Mouse (Mus musculus): ENCODE results near the gene Hells. TPM values are rescaled to one million over a fixed set of nuclear protein-coding genes. Genes with fewer than 3 reads are reported as not detected.

The Hells gene
- 1.9 and 2.9 TPM in 2 replicates for polyA plus RNA-seq (2012; rRNA removed)

DNA sequence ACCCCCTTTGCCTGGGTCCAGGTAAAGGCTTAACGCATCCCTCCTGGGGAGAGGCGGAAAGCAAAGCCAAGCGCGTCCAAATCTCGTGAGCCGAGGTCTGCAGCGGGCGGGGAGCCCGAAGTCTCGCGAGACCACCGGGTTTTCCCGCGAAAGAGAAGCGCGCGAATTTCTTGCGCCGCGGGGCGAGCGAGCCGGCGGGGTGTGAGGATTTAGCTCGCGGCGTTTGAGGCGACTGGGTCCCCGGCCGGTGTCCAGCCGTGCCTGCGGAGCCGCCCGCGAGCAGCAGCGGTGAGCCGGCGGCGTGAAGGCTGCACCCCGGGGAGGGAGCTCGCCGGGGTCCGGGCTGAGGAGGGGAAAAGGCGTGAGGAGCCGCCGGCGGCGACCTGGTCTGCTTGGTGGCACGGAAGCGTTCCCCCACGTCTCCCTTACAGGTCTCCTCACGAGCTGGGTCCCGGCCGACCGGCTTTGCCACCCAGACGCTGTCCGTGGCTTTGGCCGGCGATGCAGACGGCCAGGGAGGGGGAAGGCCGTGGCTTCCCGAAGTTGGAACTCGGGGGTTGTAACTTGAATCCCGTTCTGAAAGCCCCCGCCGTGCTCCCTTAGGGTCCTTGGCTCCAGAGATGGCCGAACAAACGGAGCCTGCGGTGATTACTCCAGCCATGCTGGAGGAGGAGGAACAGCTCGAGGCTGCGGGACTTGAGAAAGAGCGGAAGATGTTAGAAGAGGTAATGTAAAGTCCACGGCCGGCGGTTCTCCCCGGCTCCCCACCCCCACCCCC is at the start of gene Hells:
Gene Hells (plus strand): TSS at position 128 of the 778 bp plus-strand sequence.
- H3K4me3 ChIP-seq (replicated peaks; ENCODE audit: insufficient read depth, low read depth, low read length): peak within 1 kb of the TSS; percentile 90
- H3K27ac ChIP-seq (ENCODE audit: insufficient read depth, low read length): no peak within 1 kb of the TSS; the same call in 1 of the 2 replicates
- WGBS: under 1% methylated on average over 76 of the region's 76 CpGs
- no peaks in the 10 kb centered on the region for H3K4me1 ChIP-seq (ENCODE audit: control insufficient read depth, insufficient read depth, low read length)
- TF ChIP-seq POLR2A (IDR thresholded peaks at IDR 0.05; ENCODE audit: borderline replicate concordance, insufficient read depth, low read length): peak; percentile 52; the same call in 1 of the 2 replicates
- no peak for TF ChIP-seq CTCF (IDR thresholded peaks at IDR 0.05; ENCODE audit: borderline replicate concordance, insufficient read depth, low read depth, low read length)
- DNase-seq: peak; percentile 80 to 82
- no peaks in the 10 kb centered on the region for H3K27me3 ChIP-seq (ENCODE audit: control insufficient read depth, insufficient read depth, low read length)

DNA sequence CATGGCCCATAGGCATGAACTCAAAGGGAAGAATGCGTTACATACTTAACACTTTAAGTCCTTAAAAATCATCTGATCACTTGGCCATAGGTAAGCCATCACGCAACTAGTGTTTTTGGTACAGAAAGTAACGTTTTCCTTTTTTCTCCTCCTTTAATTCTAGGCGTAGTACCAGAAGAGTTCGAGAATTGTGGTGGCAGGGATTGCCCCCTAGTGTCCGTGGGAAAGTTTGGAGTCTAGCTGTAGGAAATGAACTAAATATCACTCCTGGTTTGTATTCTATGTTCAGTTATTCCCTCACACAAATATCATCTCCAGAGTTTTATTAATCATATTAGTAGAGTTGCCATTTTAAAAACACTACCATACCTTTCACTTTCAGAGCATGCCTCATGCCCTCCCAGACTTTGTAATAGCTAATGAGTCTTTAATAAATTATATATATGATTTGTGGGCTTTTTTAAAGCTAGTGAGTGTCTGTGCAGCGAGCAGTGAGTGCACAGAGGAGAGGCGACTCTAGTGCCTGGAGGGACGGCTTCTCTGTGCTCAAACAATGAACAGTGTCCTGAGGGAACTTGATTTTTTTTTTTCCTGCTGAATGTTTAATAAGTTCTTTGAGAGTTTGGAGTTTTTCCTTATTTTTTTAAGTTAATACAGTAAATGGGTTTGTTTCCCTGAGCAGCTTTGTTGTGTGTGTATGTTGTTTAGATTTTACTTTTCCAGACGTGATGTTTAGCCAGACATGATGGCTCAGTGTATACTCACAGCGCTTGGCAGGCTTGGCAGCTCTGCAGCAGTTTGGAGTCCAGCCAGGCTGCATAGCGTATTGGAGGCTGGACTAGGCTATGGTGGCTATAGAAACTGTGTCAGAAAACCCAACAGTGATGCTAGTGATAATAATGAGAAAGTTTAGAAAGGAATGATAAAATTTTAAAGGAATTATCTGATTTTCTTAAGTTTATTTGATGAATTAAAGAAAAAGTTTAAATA is 29.3 kb upstream of the Hells start:
- DNase-seq: peak; percentile 20 to 37
- 40% methylated on average over 12 of the region's 12 CpGs for WGBS
- H3K27ac ChIP-seq (ENCODE audit: insufficient read depth, low read length): no peak overlapping the region
- no peak for TF ChIP-seq POLR2A (IDR thresholded peaks at IDR 0.05; ENCODE audit: borderline replicate concordance, insufficient read depth, low read length)
- no peak for TF ChIP-seq CTCF (IDR thresholded peaks at IDR 0.05; ENCODE audit: borderline replicate concordance, insufficient read depth, low read depth, low read length)
- no peaks in the 10 kb centered on the region for H3K4me1 ChIP-seq (ENCODE audit: control insufficient read depth, insufficient read depth, low read length)
- no peaks in the 10 kb centered on the region for H3K27me3 ChIP-seq (ENCODE audit: control insufficient read depth, insufficient read depth, low read length)
- no peak overlapping the region for H3K4me3 ChIP-seq (replicated peaks; ENCODE audit: insufficient read depth, low read depth, low read length)

DNA sequence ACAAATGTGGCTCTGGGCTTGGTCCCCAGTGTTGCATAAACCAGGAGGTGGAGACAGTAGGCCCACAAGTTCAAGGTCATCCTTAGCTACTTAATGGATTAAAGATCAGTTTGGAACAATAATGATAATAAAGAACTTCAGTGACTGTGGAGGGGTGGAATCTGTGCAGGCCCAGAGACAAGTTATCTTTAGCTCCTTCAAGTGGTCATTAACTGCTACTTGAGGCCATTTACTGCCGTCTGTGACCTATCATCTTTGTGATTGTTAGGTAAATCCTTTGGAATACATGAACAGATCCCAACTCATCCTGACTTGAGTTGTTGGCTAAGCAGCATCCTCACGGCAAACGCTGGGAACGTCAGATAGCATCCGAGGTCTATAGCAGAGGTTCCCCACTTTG is 28.2 kb upstream of the Hells start:
- 96% methylated on average over 5 of the region's 5 CpGs for WGBS
- no peaks in the 10 kb centered on the region for H3K27me3 ChIP-seq (ENCODE audit: control insufficient read depth, insufficient read depth, low read length)
- H3K27ac ChIP-seq (ENCODE audit: insufficient read depth, low read length): no peak overlapping the region
- DNase-seq: no peak
- no peak overlapping the region for H3K4me3 ChIP-seq (replicated peaks; ENCODE audit: insufficient read depth, low read depth, low read length)
- no peaks in the 10 kb centered on the region for H3K4me1 ChIP-seq (ENCODE audit: control insufficient read depth, insufficient read depth, low read length)
- no peak for TF ChIP-seq POLR2A (IDR thresholded peaks at IDR 0.05; ENCODE audit: borderline replicate concordance, insufficient read depth, low read length)
- no peak for TF ChIP-seq CTCF (IDR thresholded peaks at IDR 0.05; ENCODE audit: borderline replicate concordance, insufficient read depth, low read depth, low read length)

DNA sequence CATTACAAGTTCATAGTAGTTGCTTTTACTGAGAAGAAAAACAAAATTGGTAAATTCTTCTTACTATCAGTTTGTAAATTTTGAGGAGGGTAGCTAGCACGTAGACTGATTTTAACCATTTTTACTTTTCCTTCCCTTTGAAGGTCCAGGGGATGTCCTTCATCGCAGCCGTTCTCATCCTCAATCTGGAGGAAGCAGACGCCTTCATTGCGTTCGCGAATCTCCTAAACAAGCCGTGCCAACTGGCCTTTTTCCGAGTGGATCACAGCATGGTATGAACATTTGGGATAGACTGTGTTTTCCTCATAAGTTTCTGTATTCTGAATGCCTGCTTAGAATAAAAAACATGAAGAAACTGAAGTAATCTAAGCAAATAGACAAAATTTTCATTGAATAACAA is 16.9 kb upstream of the Hells start:
- TF ChIP-seq CTCF (IDR thresholded peaks at IDR 0.05; ENCODE audit: borderline replicate concordance, insufficient read depth, low read depth, low read length) (no peak), POLR2A (IDR thresholded peaks at IDR 0.05; ENCODE audit: borderline replicate concordance, insufficient read depth, low read length) (no peak)
- H3K27ac ChIP-seq (ENCODE audit: insufficient read depth, low read length): no peak overlapping the region
- WGBS: 26% methylated on average over 9 of the region's 9 CpGs
- H3K4me1 ChIP-seq (ENCODE audit: control insufficient read depth, insufficient read depth, low read length): no peaks in the 10 kb centered on the region
- H3K4me3 ChIP-seq (replicated peaks; ENCODE audit: insufficient read depth, low read depth, low read length): no peak overlapping the region
- peak; percentile 35 to 40 for DNase-seq
- no peaks in the 10 kb centered on the region; the same call in 1 of the 2 replicates for H3K27me3 ChIP-seq (ENCODE audit: control insufficient read depth, insufficient read depth, low read length)

DNA sequence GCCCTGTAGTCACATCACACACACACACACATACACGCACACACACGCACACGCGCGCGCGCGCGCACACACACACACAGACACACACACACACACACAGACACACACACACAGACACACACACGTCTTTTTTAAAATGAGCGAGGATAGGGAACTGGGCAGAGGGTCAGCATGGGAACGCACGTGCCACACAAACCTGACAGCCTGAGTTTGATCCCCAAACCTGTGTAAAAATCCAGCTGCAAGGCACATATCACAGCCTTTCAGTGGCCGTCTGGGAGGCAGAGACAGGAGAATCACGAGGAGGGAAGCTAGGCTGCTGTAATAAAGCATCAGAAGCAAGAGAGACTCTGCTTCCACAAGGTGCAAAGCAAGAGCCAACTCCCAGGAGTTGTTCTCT is 15.8 kb upstream of the Hells start:
- 94% methylated on average over 15 of the region's 15 CpGs for WGBS
- H3K4me1 ChIP-seq (ENCODE audit: control insufficient read depth, insufficient read depth, low read length): no peaks in the 10 kb centered on the region
- no peak for DNase-seq
- no peak for TF ChIP-seq CTCF (IDR thresholded peaks at IDR 0.05; ENCODE audit: borderline replicate concordance, insufficient read depth, low read depth, low read length)
- TF ChIP-seq POLR2A (IDR thresholded peaks at IDR 0.05; ENCODE audit: borderline replicate concordance, insufficient read depth, low read length): no peak
- H3K27me3 ChIP-seq (ENCODE audit: control insufficient read depth, insufficient read depth, low read length): no peaks in the 10 kb centered on the region; the same call in 1 of the 2 replicates
- H3K27ac ChIP-seq (ENCODE audit: insufficient read depth, low read length): no peak overlapping the region
- H3K4me3 ChIP-seq (replicated peaks; ENCODE audit: insufficient read depth, low read depth, low read length): no peak overlapping the region

DNA sequence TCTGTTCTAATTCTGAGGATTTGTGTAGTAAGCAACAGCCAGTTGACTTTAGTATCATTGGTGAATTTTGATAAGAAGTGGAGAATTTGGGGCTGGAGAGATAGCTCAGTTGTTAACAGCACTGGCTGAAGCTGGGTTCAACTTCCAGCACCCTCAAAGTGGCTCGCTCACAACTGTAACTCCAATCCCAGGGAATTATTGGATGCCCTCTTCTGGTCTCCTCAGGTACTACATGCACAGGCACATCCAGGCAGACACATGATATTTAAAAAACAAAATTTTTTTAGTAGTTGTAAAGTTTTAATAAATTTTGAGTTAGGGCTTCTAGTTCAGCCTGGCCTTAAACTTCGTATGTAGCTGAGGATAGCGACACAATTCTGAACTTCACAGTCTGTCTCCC is 15.0 kb upstream of the Hells start:
- DNase-seq: peak; percentile 23 to 29
- no peaks in the 10 kb centered on the region; the same call in 1 of the 2 replicates for H3K27me3 ChIP-seq (ENCODE audit: control insufficient read depth, insufficient read depth, low read length)
- TF ChIP-seq CTCF (IDR thresholded peaks at IDR 0.05; ENCODE audit: borderline replicate concordance, insufficient read depth, low read depth, low read length) (0 out of 2 replicates have a peak, but pooled peaks have one; percentile 40), POLR2A (IDR thresholded peaks at IDR 0.05; ENCODE audit: borderline replicate concordance, insufficient read depth, low read length) (no peak)
- 48% methylated on average over 3 of the region's 3 CpGs for WGBS
- no peak overlapping the region for H3K27ac ChIP-seq (ENCODE audit: insufficient read depth, low read length)
- H3K4me1 ChIP-seq (ENCODE audit: control insufficient read depth, insufficient read depth, low read length): no peaks in the 10 kb centered on the region
- H3K4me3 ChIP-seq (replicated peaks; ENCODE audit: insufficient read depth, low read depth, low read length): no peak overlapping the region

DNA sequence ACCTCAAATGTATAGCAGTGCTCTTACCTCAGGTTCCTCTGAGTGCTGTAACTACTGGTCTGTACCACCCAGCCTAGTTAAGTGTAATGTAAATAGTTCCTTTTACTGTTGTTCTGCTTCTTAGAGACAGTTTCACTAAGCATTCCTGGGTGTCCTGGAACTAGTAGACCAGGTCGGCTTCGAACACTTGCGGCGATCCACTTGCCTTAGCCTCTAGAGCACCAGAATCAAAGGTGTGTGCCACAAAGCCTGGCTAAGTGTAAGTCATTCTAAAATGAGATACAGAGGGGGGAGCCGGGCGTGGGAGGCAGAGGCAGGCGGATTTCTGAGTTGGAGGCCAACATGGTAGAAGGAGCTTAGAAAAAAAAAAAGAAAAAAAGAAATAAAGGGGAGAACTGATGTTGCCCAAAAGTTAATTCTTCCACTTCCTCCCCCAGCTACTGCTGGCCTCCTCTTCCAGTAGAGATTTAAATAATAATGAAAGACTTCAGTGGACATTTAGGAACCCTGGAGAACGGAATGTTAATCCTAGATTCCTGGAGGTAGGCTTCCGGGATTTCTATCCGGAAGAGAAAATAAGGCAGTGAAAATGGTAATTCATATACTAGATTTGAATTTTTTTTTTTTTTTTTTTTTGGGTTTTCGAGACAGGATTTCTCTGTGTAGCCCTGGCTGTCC is 2.1 kb upstream of the Hells start:
- Histone ChIP-seq H3K27me3 (ENCODE audit: control insufficient read depth, insufficient read depth, low read length) (no peaks in the 10 kb centered on the region), H3K27ac (ENCODE audit: insufficient read depth, low read length) (no peak overlapping the region), H3K4me1 (ENCODE audit: control insufficient read depth, insufficient read depth, low read length) (no peaks in the 10 kb centered on the region), H3K4me3 (replicated peaks; ENCODE audit: insufficient read depth, low read depth, low read length) (no peak overlapping the region)
- DNase-seq: no peak
- no peak for TF ChIP-seq CTCF (IDR thresholded peaks at IDR 0.05; ENCODE audit: borderline replicate concordance, insufficient read depth, low read depth, low read length)
- TF ChIP-seq POLR2A (IDR thresholded peaks at IDR 0.05; ENCODE audit: borderline replicate concordance, insufficient read depth, low read length): no peak
- WGBS: 97% methylated on average over 11 of the region's 11 CpGs

Measured in cerebellum, adult 2 months (tissue).